Mouse (Mus musculus): Measurements from ENCODE around the gene Exph5. TPM values are rescaled to one million over a fixed set of nuclear protein-coding genes. Genes with fewer than 3 reads are reported as not detected.

The Exph5 gene
- total and polyA plus RNA-seq, 3 experiments = 0.11 TPM; not detected in 2

DNA sequence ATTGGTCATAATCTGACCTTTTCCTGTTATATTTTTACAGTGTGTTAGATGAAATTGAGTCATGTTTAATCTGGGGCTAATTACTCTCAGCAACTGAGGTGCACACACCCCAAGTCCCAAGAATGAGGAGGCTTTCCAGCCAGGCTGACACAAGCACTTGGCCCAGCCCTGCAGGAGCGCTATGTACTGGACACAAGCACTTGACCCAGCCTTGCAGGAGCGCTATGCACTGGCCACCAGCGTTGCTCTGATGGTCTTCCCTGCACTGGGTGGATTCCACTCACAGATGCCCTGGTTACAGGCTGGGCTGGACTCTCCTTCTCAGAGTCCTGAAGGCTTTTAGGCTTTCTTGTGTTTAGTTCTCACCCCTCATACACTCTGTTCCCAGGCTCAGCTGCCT, 87.6 kb downstream of the Exph5 start:
- Histone ChIP-seq H3K27me3 (ENCODE audit: insufficient read depth, low read length) (peaks cover 10% of the 10 kb centered on the region), H3K4me1 (ENCODE audit: insufficient read depth, low read depth, low read length) (no peaks in the 10 kb centered on the region; the same call in 1 of the 2 replicates), H3K36me3 (replicated peaks) (no peaks in the 10 kb centered on the region), H3K4me3 (ENCODE audit: low read depth, low read length) (no peak overlapping the region), H3K9me3 (replicated peaks) (no peaks in the 10 kb centered on the region)
- TF ChIP-seq GATA1 (IDR thresholded peaks at IDR 0.05; ENCODE audit: borderline replicate concordance, low read length) = no peak
- TF ChIP-seq POLR2AphosphoS5 (IDR thresholded peaks at IDR 0.05; ENCODE audit: insufficient replicate concordance, low read depth, low read length) = no peak
- TF ChIP-seq CTCF (IDR thresholded peaks at IDR 0.05; ENCODE audit: low read depth, low read length) = no peak
- no peak for TF ChIP-seq TAL1 (conservative IDR thresholded peaks at IDR 0.05; ENCODE audit: low read depth, low read length)
- no peak for TF ChIP-seq GATA2 (IDR thresholded peaks at IDR 0.05; ENCODE audit: borderline replicate concordance, low read depth, low read length)
- ATAC-seq (ENCODE audit: extremely low read depth, insufficient number of reproducible peaks, low FRiP score, poor library complexity, severe bottlenecking) (no peak), DNase-seq (ENCODE audit: low spot score) (no peak)

DNA sequence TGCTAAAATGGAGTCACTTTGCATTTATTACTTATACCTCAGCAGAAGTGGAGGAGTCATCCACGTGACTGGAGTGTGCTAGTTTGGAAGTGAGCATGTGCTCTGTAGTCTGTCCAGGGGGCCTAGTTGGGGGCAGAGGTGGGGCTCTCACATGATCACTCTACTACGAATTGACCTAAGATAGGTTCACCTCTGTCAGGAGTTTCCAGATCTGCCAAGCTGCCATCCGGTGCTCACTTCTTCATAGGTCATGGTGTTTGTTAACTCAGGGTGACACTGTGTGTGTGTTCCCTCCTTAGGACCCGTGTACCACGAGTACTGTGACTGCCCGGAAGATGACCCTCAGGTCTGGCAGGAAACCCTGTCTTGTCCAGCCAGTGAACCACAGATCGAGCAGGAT, 88.7 kb downstream of the Exph5 start:
- no peak overlapping the region for H3K4me3 ChIP-seq (ENCODE audit: low read depth, low read length)
- no peaks in the 10 kb centered on the region for H3K36me3 ChIP-seq (replicated peaks)
- DNase-seq (ENCODE audit: low spot score) = no peak
- no peak for ATAC-seq (ENCODE audit: extremely low read depth, insufficient number of reproducible peaks, low FRiP score, poor library complexity, severe bottlenecking)
- TF ChIP-seq GATA2 (IDR thresholded peaks at IDR 0.05; ENCODE audit: borderline replicate concordance, low read depth, low read length) (no peak), GATA1 (IDR thresholded peaks at IDR 0.05; ENCODE audit: borderline replicate concordance, low read length) (no peak), POLR2AphosphoS5 (IDR thresholded peaks at IDR 0.05; ENCODE audit: insufficient replicate concordance, low read depth, low read length) (no peak), CTCF (IDR thresholded peaks at IDR 0.05; ENCODE audit: low read depth, low read length) (no peak), TAL1 (conservative IDR thresholded peaks at IDR 0.05; ENCODE audit: low read depth, low read length) (no peak)
- H3K4me1 ChIP-seq (ENCODE audit: insufficient read depth, low read depth, low read length) = no peaks in the 10 kb centered on the region
- no peaks in the 10 kb centered on the region for H3K9me3 ChIP-seq (replicated peaks)
- peaks cover 4% of the 10 kb centered on the region for H3K27me3 ChIP-seq (ENCODE audit: insufficient read depth, low read length)

DNA sequence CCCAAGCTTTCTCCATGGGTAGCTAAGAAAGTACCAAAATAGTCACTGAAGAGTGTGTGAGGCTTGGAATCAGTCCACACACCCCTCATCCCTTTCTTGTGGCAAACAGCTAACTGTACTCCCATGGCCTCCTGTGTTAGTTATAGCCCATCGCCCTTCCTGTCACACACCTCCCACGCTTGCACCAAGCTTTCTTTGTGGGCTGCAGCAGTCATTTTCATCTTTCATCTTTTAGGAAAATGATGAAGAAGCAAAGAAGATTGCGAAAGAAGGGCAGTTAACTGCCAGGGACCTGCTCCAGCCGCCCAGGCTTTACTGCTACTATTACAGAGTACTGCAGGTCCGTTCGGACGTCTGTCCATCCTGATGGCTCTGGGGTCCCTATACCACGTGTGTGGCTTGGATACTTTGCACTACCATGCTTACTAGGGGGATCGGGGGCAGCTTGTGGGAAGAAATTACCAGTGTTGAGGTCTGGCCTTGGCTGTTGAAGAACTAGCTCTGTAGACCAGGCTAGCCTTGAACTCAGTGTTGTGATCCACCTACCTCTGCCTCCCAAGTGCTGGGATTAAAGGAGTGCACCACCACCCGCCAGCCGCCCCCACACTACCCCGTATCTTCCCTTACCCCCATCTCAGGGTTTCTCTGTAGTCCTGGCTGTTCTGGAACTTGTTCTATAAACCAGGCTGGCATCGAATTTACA, 96.4 kb downstream of the Exph5 start:
- DNase-seq (ENCODE audit: low spot score) (no peak), ATAC-seq (ENCODE audit: extremely low read depth, insufficient number of reproducible peaks, low FRiP score, poor library complexity, severe bottlenecking) (no peak)
- no peaks in the 10 kb centered on the region for H3K36me3 ChIP-seq (replicated peaks)
- TF ChIP-seq GATA1 (IDR thresholded peaks at IDR 0.05; ENCODE audit: borderline replicate concordance, low read length) (no peak), GATA2 (IDR thresholded peaks at IDR 0.05; ENCODE audit: borderline replicate concordance, low read depth, low read length) (no peak), TAL1 (conservative IDR thresholded peaks at IDR 0.05; ENCODE audit: low read depth, low read length) (no peak), CTCF (IDR thresholded peaks at IDR 0.05; ENCODE audit: low read depth, low read length) (no peak), POLR2AphosphoS5 (IDR thresholded peaks at IDR 0.05; ENCODE audit: insufficient replicate concordance, low read depth, low read length) (no peak)
- peaks cover 5% of the 10 kb centered on the region; the same call in 1 of the 2 replicates for H3K27me3 ChIP-seq (ENCODE audit: insufficient read depth, low read length)
- no peaks in the 10 kb centered on the region for H3K9me3 ChIP-seq (replicated peaks)
- H3K4me3 ChIP-seq (ENCODE audit: low read depth, low read length) = no peak overlapping the region
- H3K4me1 ChIP-seq (ENCODE audit: insufficient read depth, low read depth, low read length) = no peaks in the 10 kb centered on the region

DNA sequence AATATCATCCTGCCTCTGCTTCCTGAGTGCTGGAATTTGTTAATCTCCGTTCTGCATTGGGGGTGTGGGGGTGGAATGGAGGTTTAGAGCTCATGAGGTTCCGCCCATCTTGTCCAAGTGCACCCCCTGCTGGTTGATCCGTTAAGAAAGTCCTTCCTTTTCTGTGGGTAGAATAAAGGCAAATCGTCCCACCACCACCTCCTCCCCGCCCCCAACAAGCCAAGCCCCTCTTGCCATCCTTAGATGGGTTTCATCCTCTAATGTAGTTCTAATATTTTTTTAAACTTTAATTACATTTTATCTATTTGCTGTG, 96.9 kb downstream of the Exph5 start:
- Histone ChIP-seq H3K27me3 (ENCODE audit: insufficient read depth, low read length) (peaks cover 5% of the 10 kb centered on the region; the same call in 1 of the 2 replicates), H3K36me3 (replicated peaks) (no peaks in the 10 kb centered on the region), H3K9me3 (replicated peaks) (no peaks in the 10 kb centered on the region), H3K4me3 (ENCODE audit: low read depth, low read length) (no peak overlapping the region), H3K4me1 (ENCODE audit: insufficient read depth, low read depth, low read length) (no peaks in the 10 kb centered on the region)
- ATAC-seq (ENCODE audit: extremely low read depth, insufficient number of reproducible peaks, low FRiP score, poor library complexity, severe bottlenecking) = no peak
- TF ChIP-seq TAL1 (conservative IDR thresholded peaks at IDR 0.05; ENCODE audit: low read depth, low read length) = no peak
- peak; percentile 6 for DNase-seq (ENCODE audit: low spot score)

DNA sequence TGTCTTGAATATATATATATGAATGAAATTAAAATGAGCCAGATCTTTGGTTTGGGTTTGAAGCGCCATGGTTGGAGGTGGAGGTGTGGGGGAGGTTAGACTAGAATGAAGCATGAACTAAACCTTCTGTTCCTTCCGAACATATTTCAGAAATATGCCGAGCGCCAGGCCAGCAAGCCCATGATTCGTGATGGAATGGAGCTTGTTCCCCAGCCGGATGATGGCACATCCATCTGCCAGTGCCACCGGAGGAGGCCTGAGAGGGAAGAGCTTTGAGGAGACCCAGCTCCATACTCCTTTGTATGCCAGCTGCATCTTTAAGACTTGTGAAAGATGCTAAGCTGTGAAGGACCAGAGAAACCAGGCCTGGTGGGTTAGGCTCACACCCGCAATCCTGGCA, 98.1 kb downstream of the Exph5 start:
- H3K27me3 ChIP-seq (ENCODE audit: insufficient read depth, low read length) = peaks cover 5% of the 10 kb centered on the region; the same call in 1 of the 2 replicates
- H3K4me1 ChIP-seq (ENCODE audit: insufficient read depth, low read depth, low read length) = no peaks in the 10 kb centered on the region
- H3K4me3 ChIP-seq (ENCODE audit: low read depth, low read length) = no peak overlapping the region
- H3K36me3 ChIP-seq (replicated peaks) = no peaks in the 10 kb centered on the region
- ATAC-seq (ENCODE audit: extremely low read depth, insufficient number of reproducible peaks, low FRiP score, poor library complexity, severe bottlenecking) (no peak), DNase-seq (ENCODE audit: low spot score) (no peak)
- H3K9me3 ChIP-seq (replicated peaks) = no peaks in the 10 kb centered on the region
- TF ChIP-seq TAL1 (conservative IDR thresholded peaks at IDR 0.05; ENCODE audit: low read depth, low read length) (no peak), POLR2AphosphoS5 (IDR thresholded peaks at IDR 0.05; ENCODE audit: insufficient replicate concordance, low read depth, low read length) (no peak), GATA1 (IDR thresholded peaks at IDR 0.05; ENCODE audit: borderline replicate concordance, low read length) (no peak), GATA2 (IDR thresholded peaks at IDR 0.05; ENCODE audit: borderline replicate concordance, low read depth, low read length) (no peak)

DNA sequence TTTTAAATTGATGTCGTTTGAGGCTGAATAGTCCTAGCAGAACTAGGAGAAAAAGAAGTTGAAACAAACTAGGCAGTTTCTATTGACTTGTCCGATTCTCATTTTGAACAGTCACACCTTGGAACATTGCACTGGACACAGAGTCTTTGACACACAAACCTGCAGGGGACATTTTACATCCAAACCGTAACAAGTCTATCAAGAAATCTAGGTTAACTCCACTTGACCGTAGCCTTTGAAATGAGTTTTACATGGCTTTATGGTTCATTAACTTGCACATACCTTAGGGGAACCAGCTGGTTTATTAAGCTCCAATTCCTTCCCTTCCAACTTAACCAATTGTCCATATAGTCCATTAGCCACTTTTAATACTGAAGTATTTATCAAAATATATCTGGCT, 99.2 kb downstream of the Exph5 start:
- ATAC-seq (ENCODE audit: extremely low read depth, insufficient number of reproducible peaks, low FRiP score, poor library complexity, severe bottlenecking) (no peak), DNase-seq (ENCODE audit: low spot score) (no peak)
- no peak overlapping the region for H3K4me3 ChIP-seq (ENCODE audit: low read depth, low read length)
- no peak for TF ChIP-seq POLR2AphosphoS5 (IDR thresholded peaks at IDR 0.05; ENCODE audit: insufficient replicate concordance, low read depth, low read length)
- no peak for TF ChIP-seq GATA1 (IDR thresholded peaks at IDR 0.05; ENCODE audit: borderline replicate concordance, low read length)
- TF ChIP-seq GATA2 (IDR thresholded peaks at IDR 0.05; ENCODE audit: borderline replicate concordance, low read depth, low read length) = no peak
- TF ChIP-seq CTCF (IDR thresholded peaks at IDR 0.05; ENCODE audit: low read depth, low read length) = no peak
- TF ChIP-seq TAL1 (conservative IDR thresholded peaks at IDR 0.05; ENCODE audit: low read depth, low read length) = no peak
- no peaks in the 10 kb centered on the region for H3K36me3 ChIP-seq (replicated peaks)
- H3K27me3 ChIP-seq (ENCODE audit: insufficient read depth, low read length) = peaks cover 11% of the 10 kb centered on the region
- H3K4me1 ChIP-seq (ENCODE audit: insufficient read depth, low read depth, low read length) = no peaks in the 10 kb centered on the region
- H3K9me3 ChIP-seq (replicated peaks) = no peaks in the 10 kb centered on the region
